8 mouse cellular contexts compared by ENCODE assay signal in the genomic region with DNA sequence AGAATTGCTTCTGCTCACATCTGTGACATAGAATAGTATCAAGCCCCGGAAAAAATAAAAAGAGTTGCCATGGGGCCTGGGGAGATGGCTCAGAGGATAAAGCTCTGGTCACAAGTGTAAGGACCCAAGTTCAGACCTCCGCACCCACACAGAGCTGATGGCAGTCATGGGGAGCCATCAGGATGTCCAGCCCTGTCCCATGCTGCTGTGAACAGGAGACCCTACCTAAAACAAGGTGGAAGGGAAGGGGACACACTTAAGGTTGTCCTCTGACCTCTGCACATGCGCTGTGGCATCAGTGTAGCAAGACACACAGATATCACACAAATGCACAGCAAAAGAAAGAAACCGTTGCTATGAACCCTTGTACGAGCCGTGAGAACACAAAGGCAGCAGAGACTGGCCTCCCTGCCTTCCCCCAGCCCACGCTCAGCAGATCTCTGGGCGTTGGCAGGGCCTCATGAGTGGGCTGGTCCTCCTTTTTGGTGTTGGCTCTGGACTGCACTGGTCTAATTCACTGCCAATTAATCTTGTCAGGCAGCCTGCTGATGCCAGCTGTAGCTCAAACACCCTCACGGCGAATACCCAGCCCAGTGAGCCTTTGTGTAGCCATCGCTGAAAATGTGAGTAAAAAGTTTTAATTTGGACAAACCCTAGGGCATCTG. TPM values are rescaled to one million over a fixed set of nuclear protein-coding genes. Genes with fewer than 3 reads are reported as not detected.
A peak's percentile ranks its signal among the peaks of the same experiment; 100 is the strongest.
DNase-seq lines count a peak whose midpoint lies in the region; ATAC-seq and TF ChIP-seq lines count a peak whose summit lies in the region.

No protein-coding gene starts in this region.

- H3K4me2 ChIP-seq in heart, embryonic 15.5 days = peak overlapping the region; percentile 50
- no peak overlapping the region for H3K4me2 ChIP-seq in neural tube, embryonic 12.5 days (replicated peaks)

- no peaks in the 10 kb centered on the region for H3K36me3 ChIP-seq in heart, embryonic 15.5 days
- no peaks in the 10 kb centered on the region for H3K36me3 ChIP-seq in neural tube, embryonic 12.5 days

- 0 out of 2 replicates have a peak overlapping the region, but pooled peaks have one; percentile 27 for H3K27ac ChIP-seq in heart, embryonic 15.5 days
- H3K27ac ChIP-seq in neural tube, embryonic 12.5 days = no peak overlapping the region

- no peaks in the 10 kb centered on the region for H3K27me3 ChIP-seq in heart, embryonic 15.5 days
- no peaks in the 10 kb centered on the region for H3K27me3 ChIP-seq in neural tube, embryonic 12.5 days (replicated peaks)

- no peak for TF ChIP-seq CTCF in lung, adult 2 months (IDR thresholded peaks at IDR 0.05; ENCODE audit: insufficient read depth, low read length)

- H3K4me3 ChIP-seq in lung, adult 2 months (replicated peaks; ENCODE audit: extremely low read depth, low read depth, low read length) = no peak overlapping the region
- H3K4me3 ChIP-seq in heart, embryonic 15.5 days = no peak overlapping the region
- no peak overlapping the region for H3K4me3 ChIP-seq in neural tube, embryonic 12.5 days

- 49% methylated on average over 11 of the region's 11 CpGs for WGBS in lung, adult 2 months
- WGBS in heart, embryonic 15.5 days = 54% methylated on average over 11 of the region's 11 CpGs
- WGBS in neural tube, embryonic 12.5 days = 43% methylated on average over 11 of the region's 11 CpGs

- H3K9ac ChIP-seq in heart, embryonic 15.5 days = no peak overlapping the region
- no peak overlapping the region for H3K9ac ChIP-seq in neural tube, embryonic 12.5 days

- H3K4me1 ChIP-seq in lung, adult 2 months (ENCODE audit: control insufficient read depth, insufficient read depth, low read length) = no peaks in the 10 kb centered on the region; the same call in 1 of the 2 replicates
- peaks cover 18% of the 10 kb centered on the region for H3K4me1 ChIP-seq in heart, embryonic 15.5 days (replicated peaks)
- peaks cover 5% of the 10 kb centered on the region; the same call in 1 of the 2 replicates for H3K4me1 ChIP-seq in neural tube, embryonic 12.5 days

- TF ChIP-seq POLR2A in lung, adult 2 months (IDR thresholded peaks at IDR 0.05; ENCODE audit: borderline replicate concordance, extremely low read depth, low read depth, low read length) = no peak

- ATAC-seq in heart, embryonic 15.5 days (replicated peaks; ENCODE audit: insufficient number of reproducible peaks, insufficient read depth, low FRiP score, low read depth) = peak; percentile 67
- ATAC-seq in neural tube, embryonic 12.5 days (ENCODE audit: low FRiP score, low read depth) = peak; percentile 86
- no peak for ATAC-seq in monocyte, adult 5-6 weeks (replicated peaks; ENCODE audit: insufficient number of reproducible peaks, low FRiP score, low TSS enrichment, poor library complexity, severe bottlenecking)

- peak; percentile 34 to 41 for DNase-seq in lung, adult 18-20 months
- DNase-seq in lung, adult 2 months = no peak
- DNase-seq in cerebellum, postnatal 14 days = peak; percentile 82 to 84
- DNase-seq in left cerebral cortex, adult 18-20 months (ENCODE audit: low spot score in 2 of 2) = peak; percentile 61 to 81
- no peak for DNase-seq in spleen, postnatal 4 days (ENCODE audit: low spot score in 2 of 2)

- no peaks in the 10 kb centered on the region for H3K9me3 ChIP-seq in heart, embryonic 15.5 days (replicated peaks)
- no peaks in the 10 kb centered on the region for H3K9me3 ChIP-seq in neural tube, embryonic 12.5 days

RNA-seq across cellular contexts. Expression of a gene that starts 33.4 kb away (rescaled TPM):
- polyA plus RNA-seq in lung, adult 2 months (2012; rRNA removed) = 5.9 and 12.6 TPM in 2 replicates
- 4.4 and 5.2 TPM in 2 replicates for polyA plus RNA-seq in heart, embryonic 15.5 days (2015; fragmentation: Nextera tagmentation; extraction: Ambion mirVana)
- 1 to 10 TPM; 3.5 to 3.9 TPM for total RNA-seq in left cerebral cortex, adult 18-20 months (2021)
- polyA plus RNA-seq in neural tube, embryonic 12.5 days (2016; fragmentation: Nextera tagmentation; extraction: Ambion mirVana) = 8.1 and 9.1 TPM in 2 replicates
- 17.8 to 39.0 TPM (median 23.6 TPM) in 3 replicates for total RNA-seq in monocyte, adult 5-6 weeks (2017)

Comparison
In these comparisons a context has a peak if more than half of its experiments do, and no peak if none do; other contexts are left out.
1. DNase-seq: peak in lung, adult 18-20 months (2 of 2), cerebellum, postnatal 14 days (2 of 2) and left cerebral cortex, adult 18-20 months (2 of 2); none in lung, adult 2 months (single experiment) and spleen, postnatal 4 days (0 of 2).